Mouse (Mus musculus) hindbrain, postnatal 0 days (tissue): ENCODE measurements around the gene Zfp526. TPM values are rescaled to one million over a fixed set of nuclear protein-coding genes. Genes with fewer than 3 reads are reported as not detected.

Source experiments
- ATAC-seq: fragments of 200-750 bp; cut with Nextera tagmentation; 2 replicates; pipeline ENCODE4 v1.8.0; 2017; ENCODE audit warnings: mild to moderate bottlenecking, moderate TSS enrichment, moderate library complexity
- DNase-seq: peaks from one replicate; pipeline ENCODE4 v3.0.0-alpha.2; 2015; ENCODE audit warnings: low spot score
- H3K27ac ChIP-seq: fragments of 300-500 bp; sonication (generic); 2 replicates; pipeline ENCODE4 v1.5.1; 2014; ENCODE audit warnings: mild to moderate bottlenecking
- H3K27me3 ChIP-seq: fragments of 300-500 bp; sonication (generic); 2 replicates; pipeline ENCODE4 v1.6.1; 2014; ENCODE audit warnings: low read length, mixed read lengths; ENCODE audit not compliant: insufficient read depth
- H3K36me3 ChIP-seq: fragments of 300-500 bp; sonication (generic); 2 replicates; pipeline ENCODE4 v1.6.1; 2014; ENCODE audit warnings: low read length, mixed read lengths; ENCODE audit not compliant: insufficient read depth
- H3K4me1 ChIP-seq: fragments of 300-500 bp; sonication (generic); 2 replicates; pipeline ENCODE4 v1.6.1; 2014; ENCODE audit warnings: antibody characterized with exemption, low read length, mixed read lengths; ENCODE audit not compliant: insufficient read depth
- H3K4me2 ChIP-seq: fragments of 300-500 bp; sonication (generic); 2 replicates; pipeline ENCODE4 v1.6.1; 2014; ENCODE audit warnings: low read depth, mild to moderate bottlenecking, low read length, moderate library complexity, mixed read lengths
- H3K4me3 ChIP-seq: fragments of 300-500 bp; sonication (generic); 2 replicates; pipeline ENCODE4 v1.5.1; 2014; ENCODE audit warnings: low read length
- H3K9ac ChIP-seq: fragments of 300-500 bp; sonication (generic); replicated peaks from 2 replicates; pipeline ENCODE4 v1.6.1; 2014; ENCODE audit warnings: mild to moderate bottlenecking, low read length, moderate library complexity, mixed read lengths
- H3K9me3 ChIP-seq: fragments of 300-500 bp; sonication (generic); 2 replicates; pipeline ENCODE4 v1.6.1; 2016; ENCODE audit warnings: low read length, mixed read lengths
- CTCF ChIP-seq: IDR thresholded peaks from 2 replicates; pipeline ENCODE4 v1.5.1; 2016; ENCODE audit warnings: antibody characterized with exemption, control low read depth, low read depth
- WGBS: fragments of 180-500 bp; shearing (Covaris S2); extraction: QIAGEN DNeasy Blood & Tissue Kit; methylation state at CpG from one replicate; pipeline ENCODE4 v1.1.7; 2014; 5-methylcytosine and 5-hydroxymethylcytosine counted together
- polyA plus RNA-seq: library from polyadenylated mRNA; unstranded; fragments of >200 nt; fragmentation: Nextera tagmentation; extraction: Ambion mirVana; gene quantifications from 2 replicates; pipeline ENCODE4 v1.2.1, GENCODE M21; 2015
- total RNA-seq: library from RNA; depleted of rRNA; stranded (reverse); fragments of >200 nt; gene quantifications from 2 replicates; pipeline ENCODE4 v1.2.3, GENCODE M21; 2014

Zfp526 gene
- total and polyA plus RNA-seq, 2 experiments from 2014 or later = 0.85 to 9.6 TPM

- Histone ChIP-seq H3K4me3 (no peak overlapping the region), H3K36me3 (no peaks in the 10 kb centered on the region), H3K9me3 (no peaks in the 10 kb centered on the region), H3K4me1 (peaks cover 6% of the 10 kb centered on the region; the same call in 1 of the 2 replicates), H3K27ac (no peak overlapping the region), H3K4me2 (no peak overlapping the region), H3K9ac (no peak overlapping the region), H3K27me3 (no peaks in the 10 kb centered on the region)
- DNase-seq (no peak), ATAC-seq (no peak)
- 66% methylated on average over 7 of the region's 7 CpGs for WGBS
- TF ChIP-seq CTCF = no peak
Observed at GRCm38 (mm10) chr7:25240631-25241030, 19.4 kb downstream of the Zfp526 start.

DNA sequence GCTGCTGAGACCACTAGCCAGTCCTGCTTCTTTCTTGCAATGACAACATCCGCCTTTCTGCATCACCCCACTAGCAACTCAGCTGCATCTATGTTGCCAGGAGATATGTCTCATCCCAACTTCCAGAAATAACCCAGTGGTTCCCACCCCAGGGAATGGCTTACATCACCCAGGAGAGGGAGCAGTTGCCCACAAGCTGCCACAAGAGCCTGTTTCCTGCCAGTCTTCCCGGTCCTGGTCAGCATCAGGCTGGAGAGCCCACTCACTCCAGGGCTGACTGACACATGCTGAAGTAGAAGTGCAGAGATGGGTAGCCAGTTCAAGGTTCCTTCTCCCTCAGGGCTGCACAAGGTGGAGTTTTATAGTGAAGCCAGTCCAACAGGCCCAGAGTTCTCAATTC is 19.8 kb downstream of the Zfp526 start:
- 33% methylated on average over 2 of the region's 2 CpGs for WGBS
- Histone ChIP-seq H3K36me3 (no peaks in the 10 kb centered on the region), H3K27ac (no peak overlapping the region), H3K9me3 (no peaks in the 10 kb centered on the region), H3K4me3 (no peak overlapping the region), H3K9ac (no peak overlapping the region), H3K4me2 (no peak overlapping the region), H3K4me1 (peaks cover 3% of the 10 kb centered on the region; the same call in 1 of the 2 replicates), H3K27me3 (no peaks in the 10 kb centered on the region)
- TF ChIP-seq CTCF = peak; percentile 77
- peak; percentile 73 for DNase-seq
- ATAC-seq = no peak

DNA sequence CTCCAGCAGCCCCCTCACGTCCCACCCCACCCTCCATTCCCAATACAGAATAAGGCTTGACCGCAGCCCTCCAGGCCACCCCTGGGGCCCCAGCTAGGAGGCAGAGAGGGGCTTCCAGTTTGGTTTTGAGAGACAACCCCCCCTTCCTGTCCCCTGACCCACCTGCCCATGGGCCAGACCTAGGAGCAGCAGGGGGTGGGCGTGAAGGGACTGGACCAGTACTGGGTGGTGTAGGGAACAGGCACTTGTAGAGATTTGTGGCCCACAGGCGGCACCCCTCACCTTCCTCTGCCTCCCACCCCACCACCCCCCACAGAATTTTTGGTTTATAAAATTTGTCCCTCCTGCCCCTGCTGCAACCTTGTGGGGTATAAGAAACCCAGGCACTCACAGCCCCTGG is 22.1 kb downstream of the Zfp526 start:
- H3K27ac ChIP-seq = no peak overlapping the region
- H3K27me3 ChIP-seq = no peaks in the 10 kb centered on the region
- H3K36me3 ChIP-seq = no peaks in the 10 kb centered on the region
- no peak overlapping the region for H3K4me3 ChIP-seq
- 96% methylated on average over 4 of the region's 4 CpGs for WGBS
- ATAC-seq (no peak), DNase-seq (no peak)
- no peak overlapping the region for H3K9ac ChIP-seq
- no peak overlapping the region for H3K4me2 ChIP-seq
- TF ChIP-seq CTCF = no peak
- H3K9me3 ChIP-seq = no peaks in the 10 kb centered on the region
- H3K4me1 ChIP-seq = peaks cover 8% of the 10 kb centered on the region

DNA sequence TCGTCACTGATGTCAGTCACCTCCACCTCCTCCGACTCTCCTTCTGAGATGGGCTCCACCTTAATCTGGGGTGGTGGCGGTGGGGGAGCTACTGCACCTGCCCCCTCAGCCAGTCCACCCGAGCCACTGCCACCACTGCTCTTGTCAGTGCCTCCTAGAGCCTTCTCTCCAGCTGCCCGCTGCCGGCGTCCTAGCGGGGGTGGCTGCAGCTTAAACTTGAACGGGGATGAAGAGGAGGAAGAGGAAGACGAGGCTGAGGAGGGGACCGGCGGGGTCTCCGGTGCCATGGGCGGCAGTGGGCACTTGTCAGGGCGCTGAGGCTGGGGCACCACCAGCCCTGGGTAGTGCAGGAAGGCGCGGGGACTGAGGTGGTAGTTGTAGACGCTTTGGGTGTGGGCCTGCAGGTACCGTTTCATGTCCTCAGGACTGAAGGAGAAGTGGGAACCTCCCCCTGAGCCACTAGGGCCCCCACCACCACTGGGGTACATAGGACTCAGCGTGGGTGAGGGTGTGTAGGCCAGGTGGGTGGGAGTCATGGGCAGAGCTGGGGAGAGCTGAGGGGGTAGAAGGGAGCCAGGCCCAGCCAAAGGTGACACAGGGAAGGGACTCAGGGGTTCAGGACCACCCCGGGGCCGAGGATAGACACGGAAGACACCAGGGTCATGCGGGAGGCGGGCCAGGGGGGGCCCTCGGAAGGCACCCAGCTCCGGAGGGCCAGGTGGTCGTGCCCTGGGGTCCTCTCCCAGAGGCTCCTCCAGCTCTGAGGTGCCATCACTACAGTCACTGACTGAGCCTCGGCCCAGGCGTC is 23.5 kb downstream of the Zfp526 start:
- DNase-seq (no peak), ATAC-seq (no peak)
- 92% methylated on average over 30 of the region's 30 CpGs for WGBS
- no peaks in the 10 kb centered on the region for H3K9me3 ChIP-seq
- no peak overlapping the region for H3K27ac ChIP-seq
- no peak for TF ChIP-seq CTCF
- no peak overlapping the region for H3K4me3 ChIP-seq
- H3K9ac ChIP-seq = no peak overlapping the region
- H3K4me1 ChIP-seq = peaks cover 8% of the 10 kb centered on the region
- H3K27me3 ChIP-seq = no peaks in the 10 kb centered on the region
- no peak overlapping the region for H3K4me2 ChIP-seq
- H3K36me3 ChIP-seq = no peaks in the 10 kb centered on the region

GRCm38 (mm10) chr7:25246079-25246758 is 25.0 kb downstream of the Zfp526 start:
- ATAC-seq (no peak), DNase-seq (peak; percentile 57)
- H3K9me3 ChIP-seq = no peaks in the 10 kb centered on the region
- no peak overlapping the region for H3K9ac ChIP-seq
- H3K4me2 ChIP-seq = peak overlapping the region; percentile 92
- 48% methylated on average over 20 of the region's 20 CpGs for WGBS
- H3K27ac ChIP-seq = peak overlapping the region; percentile 87
- no peaks in the 10 kb centered on the region for H3K36me3 ChIP-seq
- no peak for TF ChIP-seq CTCF
- 0 out of 2 replicates have a peak overlapping the region, but pooled peaks have one; percentile 7 for H3K4me3 ChIP-seq
- H3K27me3 ChIP-seq = no peaks in the 10 kb centered on the region
- peaks cover 10% of the 10 kb centered on the region for H3K4me1 ChIP-seq

DNA sequence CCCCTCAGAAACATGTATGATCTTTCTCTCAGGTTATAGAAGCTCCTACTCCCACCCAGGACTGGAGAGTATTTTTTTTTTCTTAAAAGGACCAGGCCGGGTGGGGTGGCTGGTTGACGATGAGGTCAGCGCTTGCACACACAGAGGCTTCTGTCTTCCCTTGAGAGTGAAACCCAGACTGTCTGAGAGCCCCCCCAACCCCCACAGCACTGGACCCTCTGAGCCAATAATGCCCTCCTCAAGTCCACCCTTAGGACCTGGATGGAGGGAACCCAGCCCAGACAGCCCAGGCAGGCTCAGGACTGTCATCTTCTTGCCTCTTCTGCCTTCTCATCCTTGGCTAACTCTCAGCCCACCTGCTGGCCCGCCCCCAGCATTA is 25.5 kb downstream of the Zfp526 start:
- Histone ChIP-seq H3K4me2 (peak overlapping the region; percentile 92), H3K27me3 (no peaks in the 10 kb centered on the region), H3K4me3 (0 out of 2 replicates have a peak overlapping the region, but pooled peaks have one; percentile 7), H3K36me3 (no peaks in the 10 kb centered on the region), H3K27ac (peak overlapping the region; percentile 87), H3K4me1 (peaks cover 16% of the 10 kb centered on the region), H3K9me3 (no peaks in the 10 kb centered on the region), H3K9ac (peak overlapping the region; percentile 40)
- no peak for TF ChIP-seq CTCF
- DNase-seq = peak; percentile 52
- ATAC-seq = no peak
- 26% methylated on average over 4 of the region's 4 CpGs for WGBS
